Mouse (Mus musculus): ENCODE measurements around the gene Osbpl8. TPM values are rescaled to one million over a fixed set of nuclear protein-coding genes. Genes with fewer than 3 reads are reported as not detected.
"Not testable (repeated sequence)": the region's sequence is repeated elsewhere in the genome, so short reads cannot be mapped to it uniquely, and the experiment has no call there.

The Osbpl8 gene
- polyA plus RNA-seq, 1 experiment, result 166 TPM

DNA sequence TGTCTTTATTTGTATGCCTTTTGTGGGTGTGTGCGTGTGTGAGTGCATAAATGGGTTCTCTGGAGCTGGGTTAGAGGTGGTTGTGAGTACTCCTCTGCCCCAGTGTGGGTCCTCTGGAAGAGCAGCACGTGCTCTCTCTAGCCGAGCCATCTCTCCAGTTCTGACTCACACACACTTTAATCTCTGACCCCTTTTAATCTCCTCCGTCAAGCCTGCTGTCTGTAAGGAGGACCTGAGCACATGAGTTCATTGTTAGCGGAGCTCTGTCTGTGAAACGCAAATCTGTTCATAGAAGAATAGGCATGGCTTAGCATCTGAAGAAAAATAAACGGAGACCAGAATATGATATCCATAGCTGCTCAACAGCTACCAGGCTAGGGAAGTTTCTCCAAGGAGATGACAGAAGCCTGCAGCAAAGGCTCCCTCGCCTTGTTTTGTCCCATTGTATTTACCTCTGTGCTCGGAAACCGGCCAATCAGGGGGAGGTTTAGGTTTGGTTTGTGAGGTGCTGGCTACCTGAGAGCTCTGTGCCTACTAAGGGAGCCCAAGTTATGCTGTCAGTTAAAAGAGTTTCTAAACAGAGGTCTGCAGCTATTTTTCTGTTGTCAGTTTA lies 58.8 kb downstream of the Osbpl8 start:
- no peak for TF ChIP-seq CTCF (IDR thresholded peaks at IDR 0.05; ENCODE audit: low read depth, low read length)
- TF ChIP-seq POLR2A (IDR thresholded peaks at IDR 0.05; ENCODE audit: borderline replicate concordance, low read depth, low read length), result no peak
- no peak overlapping the region for H3K27ac ChIP-seq (ENCODE audit: insufficient read depth, low read depth, low read length)
- no peak overlapping the region for H3K4me3 ChIP-seq (ENCODE audit: insufficient read depth, low read length)
- no peaks in the 10 kb centered on the region; the same call in 1 of the 2 replicates for H3K4me1 ChIP-seq (ENCODE audit: control insufficient read depth, insufficient read depth, low read length)

- Histone ChIP-seq H3K27ac (ENCODE audit: insufficient read depth, low read depth, low read length) (no peak overlapping the region), H3K4me3 (ENCODE audit: insufficient read depth, low read length) (no peak overlapping the region), H3K4me1 (ENCODE audit: control insufficient read depth, insufficient read depth, low read length) (no peaks in the 10 kb centered on the region; the same call in 1 of the 2 replicates)
- no peak for TF ChIP-seq CTCF (IDR thresholded peaks at IDR 0.05; ENCODE audit: low read depth, low read length)
- TF ChIP-seq POLR2A (IDR thresholded peaks at IDR 0.05; ENCODE audit: borderline replicate concordance, low read depth, low read length), result no peak
These were observed 60.1 kb downstream of the Osbpl8 start for GRCm38 (mm10) chr10:111224696-111225095.

- Histone ChIP-seq H3K27ac (ENCODE audit: insufficient read depth, low read depth, low read length) (no peak overlapping the region), H3K4me1 (ENCODE audit: control insufficient read depth, insufficient read depth, low read length) (no peaks in the 10 kb centered on the region), H3K4me3 (ENCODE audit: insufficient read depth, low read length) (no peak overlapping the region)
- peak; percentile 71 for TF ChIP-seq CTCF (IDR thresholded peaks at IDR 0.05; ENCODE audit: low read depth, low read length)
- no peak for TF ChIP-seq POLR2A (IDR thresholded peaks at IDR 0.05; ENCODE audit: borderline replicate concordance, low read depth, low read length)
These were observed 62.0 kb downstream of the Osbpl8 start for GRCm38 (mm10) chr10:111226508-111226907.

- not testable (repeated sequence) for H3K4me1 ChIP-seq (ENCODE audit: control insufficient read depth, insufficient read depth, low read length); H3K4me3 ChIP-seq (ENCODE audit: insufficient read depth, low read length); H3K27ac ChIP-seq (ENCODE audit: insufficient read depth, low read depth, low read length)
These were observed 67.7 kb downstream of the Osbpl8 start for GRCm38 (mm10) chr10:111232237-111232636.

GRCm38 (mm10) chr10:111233476-111234130 lies 69.1 kb downstream of the Osbpl8 start:
- H3K4me3 ChIP-seq (ENCODE audit: insufficient read depth, low read length), result no peak overlapping the region
- H3K27ac ChIP-seq (ENCODE audit: insufficient read depth, low read depth, low read length), result no peak overlapping the region
- peaks cover 11% of the 10 kb centered on the region for H3K4me1 ChIP-seq (ENCODE audit: control insufficient read depth, insufficient read depth, low read length)
- TF ChIP-seq CTCF (IDR thresholded peaks at IDR 0.05; ENCODE audit: low read depth, low read length) (no peak), POLR2A (IDR thresholded peaks at IDR 0.05; ENCODE audit: borderline replicate concordance, low read depth, low read length) (no peak)

- Histone ChIP-seq H3K27ac (ENCODE audit: insufficient read depth, low read depth, low read length) (no peak overlapping the region), H3K4me1 (ENCODE audit: control insufficient read depth, insufficient read depth, low read length) (peaks cover 20% of the 10 kb centered on the region), H3K4me3 (ENCODE audit: insufficient read depth, low read length) (no peak overlapping the region)
- no peak for TF ChIP-seq CTCF (IDR thresholded peaks at IDR 0.05; ENCODE audit: low read depth, low read length)
These were observed 70.1 kb downstream of the Osbpl8 start for GRCm38 (mm10) chr10:111234450-111235288.

- Histone ChIP-seq H3K27ac (ENCODE audit: insufficient read depth, low read depth, low read length) (no peak overlapping the region), H3K4me1 (ENCODE audit: control insufficient read depth, insufficient read depth, low read length) (peaks cover 23% of the 10 kb centered on the region), H3K4me3 (ENCODE audit: insufficient read depth, low read length) (no peak overlapping the region)
- TF ChIP-seq POLR2A (IDR thresholded peaks at IDR 0.05; ENCODE audit: borderline replicate concordance, low read depth, low read length) (no peak), CTCF (IDR thresholded peaks at IDR 0.05; ENCODE audit: low read depth, low read length) (no peak)
These were observed 70.7 kb downstream of the Osbpl8 start for GRCm38 (mm10) chr10:111235289-111235570.

- no peak for TF ChIP-seq POLR2A (IDR thresholded peaks at IDR 0.05; ENCODE audit: borderline replicate concordance, low read depth, low read length)
- TF ChIP-seq CTCF (IDR thresholded peaks at IDR 0.05; ENCODE audit: low read depth, low read length), result no peak
- Histone ChIP-seq H3K4me3 (ENCODE audit: insufficient read depth, low read length) (no peak overlapping the region), H3K27ac (ENCODE audit: insufficient read depth, low read depth, low read length) (no peak overlapping the region), H3K4me1 (ENCODE audit: control insufficient read depth, insufficient read depth, low read length) (peaks cover 34% of the 10 kb centered on the region)
These were observed 72.9 kb downstream of the Osbpl8 start for GRCm38 (mm10) chr10:111237434-111237833.

- TF ChIP-seq POLR2A (IDR thresholded peaks at IDR 0.05; ENCODE audit: borderline replicate concordance, low read depth, low read length) (no peak), CTCF (IDR thresholded peaks at IDR 0.05; ENCODE audit: low read depth, low read length) (no peak)
- no peak overlapping the region for H3K4me3 ChIP-seq (ENCODE audit: insufficient read depth, low read length)
- H3K27ac ChIP-seq (ENCODE audit: insufficient read depth, low read depth, low read length), result no peak overlapping the region
- H3K4me1 ChIP-seq (ENCODE audit: control insufficient read depth, insufficient read depth, low read length), result peaks cover 39% of the 10 kb centered on the region
These were observed 78.1 kb downstream of the Osbpl8 start for GRCm38 (mm10) chr10:111242677-111243076.

GRCm38 (mm10) chr10:111247609-111248008 lies 83.1 kb downstream of the Osbpl8 start:
- H3K27ac ChIP-seq (ENCODE audit: insufficient read depth, low read depth, low read length), result no peak overlapping the region
- H3K4me1 ChIP-seq (ENCODE audit: control insufficient read depth, insufficient read depth, low read length), result peaks cover 23% of the 10 kb centered on the region
- TF ChIP-seq POLR2A (IDR thresholded peaks at IDR 0.05; ENCODE audit: borderline replicate concordance, low read depth, low read length) (no peak), CTCF (IDR thresholded peaks at IDR 0.05; ENCODE audit: low read depth, low read length) (no peak)
- H3K4me3 ChIP-seq (ENCODE audit: insufficient read depth, low read length), result no peak overlapping the region
